ENCODE assay signal across 8 mouse cellular contexts in genomic region chr4:98922643-98923567, GRCm38 (mm10). TPM values are rescaled to one million over a fixed set of nuclear protein-coding genes. Genes with fewer than 3 reads are reported as not detected.
A peak's percentile ranks its signal among the peaks of the same experiment; 100 is the strongest.
DNase-seq lines count a peak whose midpoint lies in the region; ATAC-seq lines count a peak whose summit lies in the region.

No protein-coding gene starts in this region.

- DNase-seq in Muller cell, postnatal 12 days (ENCODE audit: inconsistent ontology term): peak; percentile 99
- DNase-seq in cerebellum, adult 9-11 months: peak; percentile 99
- peak; percentile 98 for DNase-seq in frontal cortex, adult 2 months (ENCODE audit: extremely low spot score in 1 of 2, low spot score in 1 of 2)
- peak; percentile 95 for DNase-seq in hindbrain, embryonic 11.5 days (ENCODE audit: low spot score)
- DNase-seq in layer of hippocampus, postnatal 10 days (ENCODE audit: low spot score in 2 of 2): peak; percentile 92 to 93
- peak; percentile 98 for DNase-seq in lung, postnatal 10 days
- peak; percentile 94 for DNase-seq in ovary, postnatal 36 days (ENCODE audit: low spot score)
- peak; percentile 94 for DNase-seq in thymus, postnatal 25 days

- H3K4me3 ChIP-seq in hindbrain, embryonic 11.5 days (ENCODE audit: low read depth, low read length): peak overlapping the region; percentile 95

- H3K27me3 ChIP-seq in hindbrain, embryonic 11.5 days (ENCODE audit: control insufficient read depth, insufficient read depth, low read length): no peaks in the 10 kb centered on the region

- H3K9me3 ChIP-seq in hindbrain, embryonic 11.5 days (ENCODE audit: control insufficient read depth, low read length): no peaks in the 10 kb centered on the region

- H3K27ac ChIP-seq in hindbrain, embryonic 11.5 days (ENCODE audit: low read depth, low read length): peak overlapping the region; percentile 99

- WGBS in hindbrain, embryonic 11.5 days: under 1% methylated on average over 52 of the region's 53 CpGs

- H3K36me3 ChIP-seq in hindbrain, embryonic 11.5 days (ENCODE audit: control insufficient read depth, insufficient read depth, low read length): no peaks in the 10 kb centered on the region

- peak overlapping the region; percentile 80 for H3K4me2 ChIP-seq in hindbrain, embryonic 11.5 days (replicated peaks; ENCODE audit: low read depth, low read length)

- no peaks in the 10 kb centered on the region; the same call in 1 of the 2 replicates for H3K4me1 ChIP-seq in hindbrain, embryonic 11.5 days (replicated peaks; ENCODE audit: control insufficient read depth, insufficient read depth, low read length)

- H3K9ac ChIP-seq in hindbrain, embryonic 11.5 days (ENCODE audit: low read depth, low read length): peak overlapping the region; percentile 78

- peak; percentile 97 for ATAC-seq in hindbrain, embryonic 11.5 days (ENCODE audit: low FRiP score)

RNA-seq across cellular contexts. Expression of gene Usp1, which starts 0.7 kb away (rescaled TPM):
- 12.0 and 15.1 TPM in 2 replicates for polyA plus RNA-seq in frontal cortex, adult 2 months (2012; rRNA removed)
- 112 and 115 TPM in 2 replicates for polyA plus RNA-seq in hindbrain, embryonic 11.5 days (2014; fragmentation: Nextera tagmentation; extraction: Ambion mirVana)
- 10 to 100 TPM; 23.8 to 31.9 TPM for total RNA-seq in layer of hippocampus, postnatal 10 days (2021)

Comparison
In these comparisons a context has a peak if more than half of its experiments do, and no peak if none do; other contexts are left out.
1. Peak in every context shown above with its lines: DNase-seq, ATAC-seq, H3K4me3 ChIP-seq and H3K27ac ChIP-seq.